Mouse (Mus musculus) hindbrain, postnatal 0 days (tissue): ENCODE results near the gene Dnah11. TPM values are rescaled to one million over a fixed set of nuclear protein-coding genes. Genes with fewer than 3 reads are reported as not detected.

ENCODE experiments used
- ATAC-seq: fragments of 200-750 bp; cut with Nextera tagmentation; 2 replicates; pipeline ENCODE4 v1.8.0; 2017; ENCODE audit warnings: mild to moderate bottlenecking, moderate TSS enrichment, moderate library complexity
- DNase-seq: peaks from one replicate; pipeline ENCODE4 v3.0.0-alpha.2; 2015; ENCODE audit warnings: low spot score
- H3K27ac ChIP-seq: fragments of 300-500 bp; sonication (generic); 2 replicates; pipeline ENCODE4 v1.5.1; 2014; ENCODE audit warnings: mild to moderate bottlenecking
- H3K27me3 ChIP-seq: fragments of 300-500 bp; sonication (generic); 2 replicates; pipeline ENCODE4 v1.6.1; 2014; ENCODE audit warnings: low read length, mixed read lengths; ENCODE audit not compliant: insufficient read depth
- H3K36me3 ChIP-seq: fragments of 300-500 bp; sonication (generic); 2 replicates; pipeline ENCODE4 v1.6.1; 2014; ENCODE audit warnings: low read length, mixed read lengths; ENCODE audit not compliant: insufficient read depth
- H3K4me1 ChIP-seq: fragments of 300-500 bp; sonication (generic); 2 replicates; pipeline ENCODE4 v1.6.1; 2014; ENCODE audit warnings: antibody characterized with exemption, low read length, mixed read lengths; ENCODE audit not compliant: insufficient read depth
- H3K4me2 ChIP-seq: fragments of 300-500 bp; sonication (generic); 2 replicates; pipeline ENCODE4 v1.6.1; 2014; ENCODE audit warnings: low read depth, mild to moderate bottlenecking, low read length, moderate library complexity, mixed read lengths
- H3K4me3 ChIP-seq: fragments of 300-500 bp; sonication (generic); 2 replicates; pipeline ENCODE4 v1.5.1; 2014; ENCODE audit warnings: low read length
- H3K9ac ChIP-seq: fragments of 300-500 bp; sonication (generic); replicated peaks from 2 replicates; pipeline ENCODE4 v1.6.1; 2014; ENCODE audit warnings: mild to moderate bottlenecking, low read length, moderate library complexity, mixed read lengths
- H3K9me3 ChIP-seq: fragments of 300-500 bp; sonication (generic); 2 replicates; pipeline ENCODE4 v1.6.1; 2016; ENCODE audit warnings: low read length, mixed read lengths
- CTCF ChIP-seq: IDR thresholded peaks from 2 replicates; pipeline ENCODE4 v1.5.1; 2016; ENCODE audit warnings: antibody characterized with exemption, control low read depth, low read depth
- WGBS: fragments of 180-500 bp; shearing (Covaris S2); extraction: QIAGEN DNeasy Blood & Tissue Kit; methylation state at CpG from one replicate; pipeline ENCODE4 v1.1.7; 2014; 5-methylcytosine and 5-hydroxymethylcytosine counted together
- polyA plus RNA-seq: library from polyadenylated mRNA; unstranded; fragments of >200 nt; fragmentation: Nextera tagmentation; extraction: Ambion mirVana; gene quantifications from 2 replicates; pipeline ENCODE4 v1.2.1, GENCODE M21; 2015
- total RNA-seq: library from RNA; depleted of rRNA; stranded (reverse); fragments of >200 nt; gene quantifications from 2 replicates; pipeline ENCODE4 v1.2.3, GENCODE M21; 2014

The Dnah11 gene
- total and polyA plus RNA-seq, 2 experiments from 2014 or later, result 0.09 to 1.5 TPM

- Histone ChIP-seq H3K9me3 (no peaks in the 10 kb centered on the region), H3K4me3 (no peak overlapping the region), H3K36me3 (no peaks in the 10 kb centered on the region), H3K27me3 (no peaks in the 10 kb centered on the region), H3K4me1 (no peaks in the 10 kb centered on the region), H3K27ac (no peak overlapping the region), H3K9ac (no peak overlapping the region), H3K4me2 (no peak overlapping the region)
- DNase-seq (no peak), ATAC-seq (no peak)
- TF ChIP-seq CTCF, result no peak
- 87% methylated on average over 4 of the region's 4 CpGs for WGBS
Observed at GRCm38 (mm10) chr12:118128116-118128515, 70.7 kb downstream of the Dnah11 start.

GRCm38 (mm10) chr12:118119668-118120067, 79.2 kb downstream of the Dnah11 start:
- ATAC-seq (no peak), DNase-seq (no peak)
- no peaks in the 10 kb centered on the region for H3K27me3 ChIP-seq
- no peak for TF ChIP-seq CTCF
- no peaks in the 10 kb centered on the region for H3K4me1 ChIP-seq
- H3K9ac ChIP-seq, result no peak overlapping the region
- no peaks in the 10 kb centered on the region for H3K36me3 ChIP-seq
- no peak overlapping the region for H3K4me2 ChIP-seq
- no peak overlapping the region for H3K27ac ChIP-seq
- 97% methylated on average over 3 of the region's 3 CpGs for WGBS
- H3K9me3 ChIP-seq, result no peaks in the 10 kb centered on the region
- H3K4me3 ChIP-seq, result no peak overlapping the region

- no peak for DNase-seq
Observed at GRCm38 (mm10) chr12:118112599-118112998, 86.2 kb downstream of the Dnah11 start.

GRCm38 (mm10) chr12:118111896-118112295, 86.9 kb downstream of the Dnah11 start:
- WGBS, result 88% methylated on average over 3 of the region's 3 CpGs
- Histone ChIP-seq H3K4me3 (no peak overlapping the region), H3K4me2 (no peak overlapping the region), H3K36me3 (no peaks in the 10 kb centered on the region), H3K9ac (no peak overlapping the region), H3K27ac (no peak overlapping the region), H3K27me3 (no peaks in the 10 kb centered on the region), H3K4me1 (no peaks in the 10 kb centered on the region), H3K9me3 (no peaks in the 10 kb centered on the region)
- no peak for ATAC-seq
- DNase-seq, result no peak
- TF ChIP-seq CTCF, result no peak

More at GRCm38 (mm10) chr12:118112599-118112998, 86.2 kb downstream of the Dnah11 start:
- Histone ChIP-seq H3K9ac (no peak overlapping the region), H3K27me3 (no peaks in the 10 kb centered on the region), H3K4me1 (no peaks in the 10 kb centered on the region), H3K4me3 (no peak overlapping the region), H3K4me2 (no peak overlapping the region), H3K9me3 (no peaks in the 10 kb centered on the region), H3K27ac (no peak overlapping the region), H3K36me3 (no peaks in the 10 kb centered on the region)
- whole genome bisulfite sequencing, result 70% methylated on average over 8 of the region's 8 CpGs
- ATAC-seq, result no peak
- TF ChIP-seq CTCF, result no peak

GRCm38 (mm10) chr12:118107719-118108118, 91.1 kb downstream of the Dnah11 start:
- H3K27me3 ChIP-seq, result no peaks in the 10 kb centered on the region
- H3K4me1 ChIP-seq, result no peaks in the 10 kb centered on the region
- no peaks in the 10 kb centered on the region for H3K9me3 ChIP-seq
- H3K36me3 ChIP-seq, result no peaks in the 10 kb centered on the region
- 32% methylated on average over 1 of the region's 1 CpGs for WGBS
- no peak overlapping the region for H3K4me3 ChIP-seq
- H3K9ac ChIP-seq, result no peak overlapping the region
- H3K4me2 ChIP-seq, result no peak overlapping the region
- ATAC-seq (no peak), DNase-seq (no peak)
- no peak overlapping the region for H3K27ac ChIP-seq
- no peak for TF ChIP-seq CTCF

- H3K4me2 ChIP-seq, result no peak overlapping the region
- no peak overlapping the region for H3K27ac ChIP-seq
- no peak overlapping the region for H3K4me3 ChIP-seq
- ATAC-seq (no peak), DNase-seq (peak; percentile 32)
- 57% methylated on average over 4 of the region's 4 CpGs for WGBS
- TF ChIP-seq CTCF, result no peak
- no peaks in the 10 kb centered on the region for H3K36me3 ChIP-seq
- no peaks in the 10 kb centered on the region for H3K4me1 ChIP-seq
- no peaks in the 10 kb centered on the region for H3K9me3 ChIP-seq
- H3K27me3 ChIP-seq, result no peaks in the 10 kb centered on the region
- H3K9ac ChIP-seq, result no peak overlapping the region
Observed at GRCm38 (mm10) chr12:118104520-118104919, 94.3 kb downstream of the Dnah11 start.

GRCm38 (mm10) chr12:118099694-118100093, 99.1 kb downstream of the Dnah11 start:
- Histone ChIP-seq H3K4me3 (no peak overlapping the region), H3K9ac (no peak overlapping the region), H3K4me2 (no peak overlapping the region), H3K36me3 (no peaks in the 10 kb centered on the region), H3K4me1 (no peaks in the 10 kb centered on the region), H3K9me3 (no peaks in the 10 kb centered on the region), H3K27ac (no peak overlapping the region), H3K27me3 (no peaks in the 10 kb centered on the region)
- no peak for TF ChIP-seq CTCF
- DNase-seq (no peak), ATAC-seq (no peak)
- 23% methylated on average over 5 of the region's 5 CpGs for WGBS
